Comparison of ENCODE assay signal across 8 mouse cellular contexts in genomic region chr10:77007433-77008108, GRCm38 (mm10). TPM values are rescaled to one million over a fixed set of nuclear protein-coding genes. Genes with fewer than 3 reads are reported as not detected.
A peak's percentile ranks its signal among the peaks of the same experiment; 100 is the strongest.
DNase-seq lines count a peak whose midpoint lies in the region; ATAC-seq and TF ChIP-seq lines count a peak whose summit lies in the region.

No protein-coding gene starts in this region.

- H3K4me2 ChIP-seq in intestine, embryonic 14.5 days (ENCODE audit: low read length): no peak overlapping the region
- no peak overlapping the region for H3K4me2 ChIP-seq in liver, postnatal 0 days (ENCODE audit: low read depth, low read length)

- DNase-seq in ovary, adult 18-20 months (ENCODE audit: low spot score): peak; percentile 57
- no peak for DNase-seq in ovary, postnatal 10 days (ENCODE audit: low spot score)
- DNase-seq in intestine, embryonic 14.5 days (ENCODE audit: low spot score): no peak
- DNase-seq in liver, postnatal 0 days: peak; percentile 47
- DNase-seq in right cerebral cortex, postnatal 25 days: no peak
- no peak for DNase-seq in heart, adult 8-10 months (ENCODE audit: low spot score)
- DNase-seq in layer of hippocampus, postnatal 14 days (ENCODE audit: low spot score in 2 of 2): no peak

- no peak overlapping the region for H3K9ac ChIP-seq in intestine, embryonic 14.5 days (ENCODE audit: low read length)
- H3K9ac ChIP-seq in liver, postnatal 0 days (replicated peaks): no peak overlapping the region; the same call in 1 of the 2 replicates

- peak overlapping the region; percentile 47; the same call in 1 of the 2 replicates for H3K27ac ChIP-seq in intestine, embryonic 14.5 days (ENCODE audit: low read depth)
- peak overlapping the region; percentile 44; the same call in 1 of the 2 replicates for H3K27ac ChIP-seq in liver, postnatal 0 days (ENCODE audit: low read depth)

- peaks cover 10% of the 10 kb centered on the region for H3K4me1 ChIP-seq in intestine, embryonic 14.5 days (replicated peaks; ENCODE audit: control insufficient read depth, insufficient read depth, low read length)
- H3K4me1 ChIP-seq in liver, postnatal 0 days (ENCODE audit: insufficient read depth): peaks cover 10% of the 10 kb centered on the region; the same call in 1 of the 2 replicates

- no peaks in the 10 kb centered on the region for H3K36me3 ChIP-seq in intestine, embryonic 14.5 days (ENCODE audit: control insufficient read depth, insufficient read depth, low read length)
- no peaks in the 10 kb centered on the region for H3K36me3 ChIP-seq in liver, postnatal 0 days (replicated peaks; ENCODE audit: insufficient read depth, low read length)

- H3K9me3 ChIP-seq in intestine, embryonic 14.5 days (ENCODE audit: control insufficient read depth, low read length): no peaks in the 10 kb centered on the region
- H3K9me3 ChIP-seq in liver, postnatal 0 days (ENCODE audit: low read length): no peaks in the 10 kb centered on the region

- H3K4me3 ChIP-seq in intestine, embryonic 14.5 days (ENCODE audit: low read depth, low read length): no peak overlapping the region
- H3K4me3 ChIP-seq in liver, postnatal 0 days (ENCODE audit: low read depth, low read length): no peak overlapping the region

- ATAC-seq in intestine, embryonic 14.5 days (replicated peaks; ENCODE audit: low FRiP score, low TSS enrichment, low read depth): no peak
- peak; percentile 84 for ATAC-seq in liver, postnatal 0 days
- no peak for ATAC-seq in erythroid progenitor cell, adult 5-6 weeks (replicated peaks; ENCODE audit: low FRiP score, poor library complexity, severe bottlenecking)

- H3K27me3 ChIP-seq in intestine, embryonic 14.5 days (replicated peaks; ENCODE audit: control insufficient read depth, insufficient read depth, low read length): no peaks in the 10 kb centered on the region
- H3K27me3 ChIP-seq in liver, postnatal 0 days (ENCODE audit: insufficient read depth, low read length): no peaks in the 10 kb centered on the region

- WGBS in intestine, embryonic 14.5 days: 38% methylated on average over 8 of the region's 8 CpGs
- 53% methylated on average over 8 of the region's 8 CpGs for WGBS in liver, postnatal 0 days (ENCODE audit: insufficient replicate concordance)

- TF ChIP-seq EP300 in liver, postnatal 0 days (IDR thresholded peaks at IDR 0.05; ENCODE audit: low read depth): no peak

- no peak for TF ChIP-seq CTCF in liver, postnatal 0 days (IDR thresholded peaks at IDR 0.05; ENCODE audit: low read depth)

RNA-seq across cellular contexts. Expression of gene Slc19a1, which starts 24.5 kb away (rescaled TPM):
- 45.2 and 50.2 TPM in 2 replicates for polyA plus RNA-seq in intestine, embryonic 14.5 days (2014; fragmentation: Nextera tagmentation; extraction: Ambion mirVana)
- 7.1 and 10.5 TPM in 2 replicates for polyA plus RNA-seq in liver, postnatal 0 days (2015; fragmentation: Nextera tagmentation; extraction: Ambion mirVana)
- total RNA-seq in erythroid progenitor cell, adult 5-6 weeks (2015; ENCODE audit: low replicate concordance): 1.4 and 2.9 TPM in 2 replicates
- total RNA-seq in erythroid progenitor cell, adult 5-6 weeks (2017; ENCODE audit: low replicate concordance): 3.3 and 7.9 TPM in 2 replicates
- 1 to 10 TPM; 4.2 to 7.9 (median 6.0) TPM for total RNA-seq in heart, adult 8-10 months (2022)
- total RNA-seq in layer of hippocampus, postnatal 14 days (2021): 10 to 100 TPM; 24.3 to 25.5 TPM

RNA-seq across cellular contexts. Expression of gene Pcbp3, which starts 45.9 kb away (rescaled TPM):
- polyA plus RNA-seq in intestine, embryonic 14.5 days (2014; fragmentation: Nextera tagmentation; extraction: Ambion mirVana): 29.0 and 30.3 TPM in 2 replicates
- polyA plus RNA-seq in liver, postnatal 0 days (2015; fragmentation: Nextera tagmentation; extraction: Ambion mirVana): 2.7 and 2.9 TPM in 2 replicates
- 2.9 TPM in 1 of 2 replicates, not detected in the other for total RNA-seq in erythroid progenitor cell, adult 5-6 weeks (2015; ENCODE audit: low replicate concordance)
- total RNA-seq in erythroid progenitor cell, adult 5-6 weeks (2017; ENCODE audit: low replicate concordance): not detected in 2 replicates
- 1 to 10 TPM; 2.5 to 4.3 (median 3.1) TPM for total RNA-seq in heart, adult 8-10 months (2022)
- total RNA-seq in layer of hippocampus, postnatal 14 days (2021): 10 to 100 TPM; 59.8 to 72.3 TPM

Comparison
In these comparisons a context has a peak if more than half of its experiments do, and no peak if none do; other contexts are left out.
1. DNase-seq: peak in ovary, adult 18-20 months (single experiment) and liver, postnatal 0 days (single experiment); none in ovary, postnatal 10 days (single experiment), intestine, embryonic 14.5 days (single experiment), right cerebral cortex, postnatal 25 days (single experiment), heart, adult 8-10 months (single experiment) and layer of hippocampus, postnatal 14 days (0 of 2).
2. RNA of gene Pcbp3, which starts 45.9 kb away (total RNA-seq): 59.8 to 72.3 TPM in layer of hippocampus, postnatal 14 days; 2.5 to 4.3 TPM in heart, adult 8-10 months and 2.9 TPM in erythroid progenitor cell, adult 5-6 weeks; every median in the first group is over 10 times any median in the second.